Mouse (Mus musculus) MEL (cell line): ENCODE measurements around the gene Vps11. TPM values are rescaled to one million over a fixed set of nuclear protein-coding genes. Genes with fewer than 3 reads are reported as not detected.
"Not testable (repeated sequence)": the region's sequence is repeated elsewhere in the genome, so short reads cannot be mapped to it uniquely, and the experiment has no call there.

Experiments used
- DNase-seq: peaks from one replicate; pipeline ENCODE4 v3.0.0; 2011; ENCODE audit warnings: low read depth, low spot score
- H3K27ac ChIP-seq: 2 replicates; pipeline ENCODE4 v1.5.1; 2012; ENCODE audit warnings: low read depth, mild to moderate bottlenecking, control low read depth, low read length, moderate library complexity; ENCODE audit not compliant: control insufficient read depth
- H3K27me3 ChIP-seq, 2 experiments: fragments of 150-350 bp in 1 of 2; sonication (generic) in 1 of 2; 2 replicates each; pipeline ENCODE4 v1.6.1; 2012; ENCODE audit warnings: low read length in 2 of 2, mild to moderate bottlenecking in 2 of 2, improper control_type of control experiment in 1 of 2, moderate library complexity in 1 of 2; ENCODE audit not compliant: insufficient read depth in 2 of 2, control insufficient read depth in 1 of 2
- H3K36me3 ChIP-seq, 2 experiments: 2 replicates each; pipeline ENCODE4 v1.6.1; 2012 to 2014; ENCODE audit warnings: low read length in 2 of 2, improper control_type of control experiment in 1 of 2, inconsistent platforms in 1 of 2, mild to moderate bottlenecking in 1 of 2; ENCODE audit not compliant: insufficient read depth in 2 of 2, control insufficient read depth in 1 of 2
- H3K4me1 ChIP-seq, 2 experiments: fragments of 150-350 bp in 1 of 2; sonication (generic) in 1 of 2; 2 replicates each; pipeline ENCODE4 v1.6.1; 2012; ENCODE audit warnings: low read length in 2 of 2, improper control_type of control experiment in 1 of 2, mild to moderate bottlenecking in 1 of 2; ENCODE audit not compliant: insufficient read depth in 2 of 2, control insufficient read depth in 1 of 2
- H3K4me3 ChIP-seq, 2 experiments: fragments of 150-350 bp in 1 of 2; sonication (generic) in 1 of 2; 2 replicates each; pipeline ENCODE4 v1.5.1; 2012; ENCODE audit warnings: low read depth in 2 of 2, low read length in 2 of 2, mild to moderate bottlenecking in 2 of 2, moderate library complexity in 2 of 2, control low read depth in 1 of 2, improper control_type of control experiment in 1 of 2; ENCODE audit not compliant: control insufficient read depth in 1 of 2, insufficient read depth in 1 of 2
- H3K79me2 ChIP-seq: 2 replicates; pipeline ENCODE4 v1.6.1; 2012; ENCODE audit warnings: mild to moderate bottlenecking, low read length, moderate library complexity; ENCODE audit not compliant: control insufficient read depth, poor library complexity, insufficient read depth
- H3K9ac ChIP-seq: 2 replicates; pipeline ENCODE4 v1.6.1; 2012; ENCODE audit warnings: low read depth, mild to moderate bottlenecking, control low read depth, low read length, moderate library complexity; ENCODE audit not compliant: control insufficient read depth, poor library complexity, severe bottlenecking
- H3K9me3 ChIP-seq: fragments of 150-350 bp; sonication (generic); replicated peaks from 2 replicates; pipeline ENCODE4 v1.6.1; 2012; ENCODE audit warnings: mild to moderate bottlenecking, low read length, improper control_type of control experiment, moderate library complexity; ENCODE audit not compliant: insufficient read depth
- CHD1 ChIP-seq: IDR thresholded peaks from 2 replicates; pipeline ENCODE4 v1.6.1; 2012; ENCODE audit warnings: low read depth, mild to moderate bottlenecking, inconsistent platforms, low read length, improper control_type of control experiment
- CHD2 ChIP-seq: IDR thresholded peaks from 2 replicates; pipeline ENCODE4 v1.6.1; 2011; ENCODE audit warnings: low read length, improper control_type of control experiment
- CTCF ChIP-seq, 3 experiments: IDR thresholded peaks in 2 of 3; conservative IDR thresholded peaks in 1 of 3; 2 replicates each; pipeline ENCODE4 v1.5.1; 2011 to 2012; ENCODE audit warnings: low read length in 3 of 3, low read depth in 2 of 3, mild to moderate bottlenecking in 2 of 3, improper control_type of control experiment in 1 of 3, inconsistent platforms in 1 of 3, mixed read lengths in 1 of 3, moderate library complexity in 1 of 3; ENCODE audit not compliant: control insufficient read depth in 1 of 3, insufficient read depth in 1 of 3, poor library complexity in 1 of 3, severe bottlenecking in 1 of 3
- ELF1 ChIP-seq: IDR thresholded peaks from 2 replicates; pipeline ENCODE4 v1.6.1; 2014; ENCODE audit warnings: low read depth, mild to moderate bottlenecking, inconsistent platforms, low read length, improper control_type of control experiment, moderate library complexity
- EP300 ChIP-seq, 2 experiments: IDR thresholded peaks; 2 replicates each; pipeline ENCODE4 v1.6.1; 2011; ENCODE audit warnings: improper control_type of control experiment in 2 of 2, low read length in 2 of 2, low read depth in 1 of 2, mild to moderate bottlenecking in 1 of 2
- ETS1 ChIP-seq: IDR thresholded peaks from 2 replicates; pipeline ENCODE4 v1.6.1; 2012; ENCODE audit warnings: low read depth, mild to moderate bottlenecking, inconsistent platforms, low read length, improper control_type of control experiment, moderate library complexity
- GATA1 ChIP-seq: IDR thresholded peaks from 2 replicates; pipeline ENCODE4 v1.6.1; 2011; ENCODE audit warnings: low read depth, low read length, improper control_type of control experiment
- HCFC1 ChIP-seq: IDR thresholded peaks from 2 replicates; pipeline ENCODE4 v1.6.1; 2012; ENCODE audit warnings: low read depth, mild to moderate bottlenecking, inconsistent platforms, low read length, improper control_type of control experiment, moderate library complexity
- JUND ChIP-seq: IDR thresholded peaks from 2 replicates; pipeline ENCODE4 v1.6.1; 2011; ENCODE audit warnings: low read depth, mild to moderate bottlenecking, improper control_type of control experiment, low read length
- MAX ChIP-seq: IDR thresholded peaks from 2 replicates; pipeline ENCODE4 v1.6.1; 2011; ENCODE audit warnings: low read length, improper control_type of control experiment
- MXI1 ChIP-seq: IDR thresholded peaks from 2 replicates; pipeline ENCODE4 v1.6.1; 2011; ENCODE audit warnings: mild to moderate bottlenecking, low read depth, low read length, improper control_type of control experiment
- NELFE ChIP-seq: IDR thresholded peaks from 2 replicates; pipeline ENCODE4 v1.6.1; 2011; ENCODE audit warnings: low read depth, low read length, improper control_type of control experiment
- NRF1 ChIP-seq: IDR thresholded peaks from 2 replicates; pipeline ENCODE4 v1.6.1; 2014; ENCODE audit warnings: low read depth, mild to moderate bottlenecking, inconsistent platforms, low read length, improper control_type of control experiment, moderate library complexity; ENCODE audit not compliant: poor library complexity, insufficient read depth, severe bottlenecking
- POLR2A ChIP-seq, 2 experiments: IDR thresholded peaks; 2 replicates each; pipeline ENCODE4 v1.6.1; 2011 to 2012; ENCODE audit warnings: low read length in 2 of 2, mild to moderate bottlenecking in 2 of 2, control low read depth in 1 of 2, improper control_type of control experiment in 1 of 2, low read depth in 1 of 2, moderate library complexity in 1 of 2; ENCODE audit not compliant: control insufficient read depth in 1 of 2, insufficient read depth in 1 of 2, poor library complexity in 1 of 2
- POLR2AphosphoS2 ChIP-seq: IDR thresholded peaks from 2 replicates; pipeline ENCODE4 v1.6.1; 2011; ENCODE audit warnings: low read length, improper control_type of control experiment
- POLR2AphosphoS5 ChIP-seq: IDR thresholded peaks from 2 replicates; pipeline ENCODE4 v1.6.1; 2012; ENCODE audit warnings: low read depth, borderline replicate concordance, mild to moderate bottlenecking, inconsistent platforms, low read length, moderate library complexity, mixed read lengths
- RAD21 ChIP-seq: IDR thresholded peaks from 2 replicates; pipeline ENCODE4 v1.6.1; 2011; ENCODE audit warnings: mild to moderate bottlenecking, low read depth, low read length, improper control_type of control experiment
- SMC3 ChIP-seq: IDR thresholded peaks from 2 replicates; pipeline ENCODE4 v1.6.1; 2011; ENCODE audit warnings: low read depth, low read length, improper control_type of control experiment
- TCF12 ChIP-seq: IDR thresholded peaks from 2 replicates; pipeline ENCODE4 v1.6.1; 2014; ENCODE audit warnings: low read depth, mild to moderate bottlenecking, inconsistent platforms, low read length, improper control_type of control experiment, moderate library complexity
- UBTF ChIP-seq: IDR thresholded peaks from 2 replicates; pipeline ENCODE4 v1.6.1; 2012; ENCODE audit warnings: low read depth, mild to moderate bottlenecking, inconsistent platforms, low read length, improper control_type of control experiment, moderate library complexity, borderline replicate concordance; ENCODE audit not compliant: insufficient read depth
- ZC3H11A ChIP-seq: IDR thresholded peaks from 2 replicates; pipeline ENCODE4 v1.6.1; 2012; ENCODE audit warnings: low read depth, mild to moderate bottlenecking, inconsistent platforms, low read length, improper control_type of control experiment
- ZKSCAN1 ChIP-seq: IDR thresholded peaks from 2 replicates; pipeline ENCODE4 v1.6.1; 2012; ENCODE audit warnings: low read depth, mild to moderate bottlenecking, inconsistent platforms, low read length, improper control_type of control experiment, moderate library complexity
- ZNF384 ChIP-seq: IDR thresholded peaks from 2 replicates; pipeline ENCODE4 v1.6.1; 2012; ENCODE audit warnings: low read depth, mild to moderate bottlenecking, inconsistent platforms, low read length, improper control_type of control experiment
- polyA plus RNA-seq, 2 experiments: library from polyadenylated mRNA; stranded (reverse) in 1 of 2; unstranded in 1 of 2; fragments of >175 nt in 1 of 2; fragments of >200 nt in 1 of 2; gene quantifications; 2 replicates each; pipeline versions ENCODE4 v1.2.1 to v1.2.4; 2012; ENCODE audit warnings: low replicate concordance in 2 of 2, low read depth in 1 of 2; ENCODE audit not compliant: insufficient read length in 2 of 2, insufficient read depth in 1 of 2, missing spikeins in 1 of 2
- total RNA-seq: library from RNA; depleted of rRNA; stranded (reverse); fragments of 300-350 nt; gene quantifications from 2 replicates; pipeline ENCODE4 v1.2.3, GENCODE M21; 2012

The Vps11 gene
- total and polyA plus RNA-seq, 3 experiments: 18.6 to 27.1 TPM; not detected in 1

DNA sequence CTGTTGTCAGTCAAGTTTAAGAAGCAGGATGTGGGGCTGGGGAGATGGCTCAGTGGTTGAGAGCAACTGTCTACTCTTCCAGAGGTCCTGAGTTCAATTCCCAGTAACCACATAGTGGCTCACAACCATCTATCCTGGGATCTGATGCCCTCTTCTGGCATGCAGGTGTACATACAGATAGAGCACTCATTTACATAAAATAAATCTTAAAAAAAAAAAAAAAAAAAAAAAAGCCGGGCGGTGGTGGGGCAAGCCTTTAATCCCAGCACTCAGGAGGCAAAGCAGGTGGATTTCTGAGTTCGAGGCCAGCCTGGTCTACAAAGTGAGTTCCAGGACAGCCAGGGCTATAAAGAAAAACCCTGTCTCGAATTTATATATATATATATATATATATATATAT lies 37.8 kb downstream of the Vps11 start:
- Histone ChIP-seq H3K4me1 (peaks cover 10 to 16% of the 10 kb centered on the region in 2 experiments), H3K79me2 (peaks cover 19% of the 10 kb centered on the region; the same call in 1 of the 2 replicates)
- not testable (repeated sequence) for H3K9me3 ChIP-seq, H3K4me3 ChIP-seq, H3K36me3 ChIP-seq, H3K9ac ChIP-seq, H3K27me3 ChIP-seq, H3K27ac ChIP-seq
- TF ChIP-seq ZNF384 (peak; percentile 89), CTCF (IDR thresholded peaks at IDR 0.05 in 2 of 3, conservative IDR thresholded peaks at IDR 0.05 in 1 of 3; ENCODE audit: control insufficient read depth in 1 of 3, insufficient read depth in 1 of 3, low read depth in 2 of 3, low read length in 3 of 3, poor library complexity in 1 of 3, severe bottlenecking in 1 of 3) (peak in 2 of 3 experiments; percentile 10 to 27; a peak in 1 of 6 replicates), SMC3 (0 out of 2 replicates have a peak, but pooled peaks have one; percentile 15), RAD21 (peak; percentile 20)
- peak; percentile 28 for DNase-seq

DNA sequence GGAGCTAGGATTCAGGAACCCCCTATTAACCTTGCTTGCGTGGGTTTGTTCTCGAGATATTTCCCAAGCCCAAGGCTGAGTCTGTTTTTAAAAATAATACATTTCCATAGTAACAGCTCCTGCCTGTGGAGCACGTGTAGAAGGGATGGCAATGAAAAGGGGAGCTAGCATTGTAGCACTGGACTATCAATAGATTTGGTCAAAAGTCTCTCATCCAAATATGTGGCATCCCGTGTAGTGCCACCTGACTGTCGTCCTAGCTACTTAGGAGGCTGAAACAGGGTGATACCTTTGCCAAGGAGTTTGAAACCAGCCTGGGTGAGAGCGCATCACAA lies 40.7 kb downstream of the Vps11 start:
- H3K9ac ChIP-seq: peak overlapping the region; percentile 50
- H3K27ac ChIP-seq: peak overlapping the region; percentile 9; the same call in 1 of the 2 replicates
- no peaks in the 10 kb centered on the region for H3K9me3 ChIP-seq
- peak overlapping the region; percentile 44 to 58 for H3K4me3 ChIP-seq
- H3K36me3 ChIP-seq: peaks cover 0 to 12% of the 10 kb centered on the region in 2 experiments; a peak in 2 of 4 replicates
- no peak for DNase-seq
- H3K79me2 ChIP-seq: peaks cover 9% of the 10 kb centered on the region; the same call in 1 of the 2 replicates
- peaks cover 10 to 16% of the 10 kb centered on the region in 2 experiments for H3K4me1 ChIP-seq
- TF ChIP-seq CHD1: no peak
- peak; percentile 17; the same call in 1 of the 2 replicates for TF ChIP-seq MAX
- TF ChIP-seq MXI1: peak; percentile 55; the same call in 1 of the 2 replicates
- no peaks in the 10 kb centered on the region for H3K27me3 ChIP-seq

DNA sequence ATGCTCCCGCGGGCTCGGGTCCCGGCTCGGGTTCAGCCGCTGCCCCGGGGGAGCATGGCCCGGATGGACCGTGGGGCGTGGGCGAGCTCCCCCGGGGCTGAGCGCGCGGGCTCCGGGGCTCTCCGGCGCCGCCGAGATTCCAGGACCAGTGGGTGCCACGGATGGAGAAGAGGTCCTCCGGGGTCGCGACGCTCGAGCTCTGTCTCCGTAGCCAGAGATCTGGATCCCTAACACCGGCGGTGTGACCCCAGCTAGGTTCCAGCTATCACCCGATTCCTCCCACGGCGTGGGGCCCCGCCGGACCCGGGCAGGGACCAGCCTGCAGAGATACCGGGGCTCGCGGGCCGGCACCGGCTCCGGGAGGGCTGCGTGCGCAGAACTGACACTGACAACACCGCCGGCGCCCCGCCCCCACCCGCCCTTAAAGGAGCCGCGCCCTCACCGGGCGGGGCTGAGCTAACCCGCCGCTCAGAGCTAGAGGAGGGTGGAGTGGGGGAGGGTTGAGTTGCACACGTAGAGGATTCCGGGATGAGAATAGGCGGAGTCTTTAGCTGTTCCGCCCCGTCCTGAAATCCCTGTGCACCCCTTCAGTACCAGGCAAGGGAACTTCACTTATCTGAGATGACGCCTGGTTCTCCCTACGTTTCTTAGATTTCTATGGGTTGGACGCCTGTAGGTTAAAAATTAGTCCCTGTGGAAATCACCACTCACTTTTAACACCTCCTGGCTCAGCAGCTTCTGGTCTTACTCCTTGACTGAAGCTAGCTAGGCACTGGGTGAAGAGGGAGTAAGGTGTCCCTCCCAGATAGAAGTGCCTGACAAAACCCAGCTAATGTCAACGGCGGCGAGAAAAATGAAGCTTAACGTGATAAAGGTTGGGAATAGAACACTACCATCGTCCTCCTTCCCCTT lies 41.3 kb downstream of the Vps11 start, which contains the start of gene C2cd2l:
Gene C2cd2l (minus strand): TSS at position 399 of the 912 bp plus-strand sequence.
- Histone ChIP-seq H3K9me3 (no peaks in the 10 kb centered on the region), H3K4me3 (peak within 1 kb of the TSS; percentile 93), H3K4me1 (peaks cover 10 to 16% of the 10 kb centered on the region in 2 experiments), H3K36me3 (peaks cover 0 to 12% of the 10 kb centered on the region in 2 experiments; a peak in 2 of 4 replicates), H3K9ac (peak within 1 kb of the TSS; percentile 85), H3K27me3 (no peaks in the 10 kb centered on the region), H3K79me2 (peaks cover 9% of the 10 kb centered on the region; the same call in 1 of the 2 replicates), H3K27ac (peak within 1 kb of the TSS; percentile 27; the same call in 1 of the 2 replicates)
- DNase-seq: peak; percentile 97
- peak; percentile 40; the same call in 1 of the 2 replicates for TF ChIP-seq POLR2AphosphoS2
- no peak for TF ChIP-seq POLR2AphosphoS5
- peak; percentile 80 for TF ChIP-seq HCFC1
- TF ChIP-seq SMC3: no peak
- TF ChIP-seq ETS1: peak; percentile 15; the same call in 1 of the 2 replicates
- TF ChIP-seq EP300 (IDR thresholded peaks at IDR 0.05; ENCODE audit: low read depth in 1 of 2, low read length in 2 of 2): no peak
- no peak for TF ChIP-seq JUND
- peak; percentile 6; the same call in 1 of the 2 replicates for TF ChIP-seq GATA1
- TF ChIP-seq UBTF: 0 out of 2 replicates have a peak, but pooled peaks have one; percentile 27
- TF ChIP-seq NRF1: peak; percentile 69
- TF ChIP-seq ELF1: peak; percentile 79
- peak; percentile 56; the same call in 1 of the 2 replicates for TF ChIP-seq TCF12
- peak; percentile 69 for TF ChIP-seq NELFE
- TF ChIP-seq MXI1: peak; percentile 10
- no peak for TF ChIP-seq ZC3H11A
- TF ChIP-seq CHD2: no peak
- no peak for TF ChIP-seq CHD1
- peak; percentile 52 to 68; a peak in 3 of 4 replicates for TF ChIP-seq POLR2A (IDR thresholded peaks at IDR 0.05; ENCODE audit: control insufficient read depth in 1 of 2, insufficient read depth in 1 of 2, low read depth in 1 of 2, low read length in 2 of 2, poor library complexity in 1 of 2)
- TF ChIP-seq ZKSCAN1: no peak
